In genomic region chr11:90342267-90342666, GRCm38 (mm10) we compare ENCODE assay signal across 12 mouse cellular contexts.
"Had no signal": no experiment of that assay in that cellular context is flagged by ENCODE, and none has a peak within 500 bp of the region (broad histone marks: within the 10 kb centered on the region; RNA-seq: fewer than 3 reads in every experiment).

No protein-coding gene starts in this region.

- H3K4me2 ChIP-seq: limb, embryonic 12.5 days; midbrain, embryonic 13.5 days had no signal

- H3K4me3 ChIP-seq: limb, embryonic 12.5 days; midbrain, embryonic 13.5 days had no signal

- H3K9me3 ChIP-seq: limb, embryonic 12.5 days; midbrain, embryonic 13.5 days had no signal

- H3K36me3 ChIP-seq: limb, embryonic 12.5 days; midbrain, embryonic 13.5 days had no signal

- DNase-seq: layer of hippocampus, postnatal 36 days; liver; lung, adult 2 months; lung, postnatal 36 days; spleen, adult 18-20 months; thymus, adult 18-20 months; thymus, postnatal 14 days had no signal

- ATAC-seq: hindbrain, postnatal 0 days; lung, postnatal 0 days; midbrain, embryonic 13.5 days had no signal

- H3K9ac ChIP-seq: limb, embryonic 12.5 days; liver, embryonic 14.5 days; midbrain, embryonic 13.5 days had no signal

- H3K27me3 ChIP-seq: limb, embryonic 12.5 days; midbrain, embryonic 13.5 days had no signal

- H3K27ac ChIP-seq: hindbrain, postnatal 0 days; limb, embryonic 12.5 days; liver, embryonic 14.5 days; midbrain, embryonic 13.5 days had no signal

- H3K4me1 ChIP-seq: limb, embryonic 12.5 days; midbrain, embryonic 13.5 days had no signal
